Mouse (Mus musculus) CH12.LX (cell line): ENCODE measurements around the gene Glp2r. TPM values are rescaled to one million over a fixed set of nuclear protein-coding genes. Genes with fewer than 3 reads are reported as not detected.

Experiments
- DNase-seq: peaks from one replicate; pipeline ENCODE4 v3.0.0-alpha.2; 2013; ENCODE audit errors: extremely low read depth
- H3K27ac ChIP-seq: 2 replicates; pipeline ENCODE4 v1.5.1; 2012; ENCODE audit warnings: low read depth, mild to moderate bottlenecking, control low read depth, moderate library complexity; ENCODE audit not compliant: insufficient read depth
- H3K27me3 ChIP-seq: replicated peaks from 2 replicates; pipeline ENCODE3; 2012; ENCODE audit warnings: inconsistent platforms
- H3K36me3 ChIP-seq, 2 experiments: replicated peaks in 1 of 2; 2 replicates each; pipeline versions ENCODE3 to v1.6.1; 2012; ENCODE audit warnings: inconsistent platforms in 1 of 2, low read length in 1 of 2, mild to moderate bottlenecking in 1 of 2, mixed read lengths in 1 of 2, moderate library complexity in 1 of 2; ENCODE audit not compliant: control insufficient read depth in 1 of 2, insufficient read depth in 1 of 2
- H3K4me1 ChIP-seq, 2 experiments: 2 replicates each; pipeline ENCODE4 v1.6.1; 2012; ENCODE audit warnings: inconsistent platforms in 1 of 2, moderate library complexity in 1 of 2; ENCODE audit not compliant: insufficient read depth in 2 of 2, control insufficient read depth in 1 of 2
- H3K4me2 ChIP-seq: 2 replicates; pipeline ENCODE4 v1.6.1; 2012; ENCODE audit warnings: low read depth, mild to moderate bottlenecking, control low read depth; ENCODE audit not compliant: poor library complexity, insufficient read depth, severe bottlenecking
- H3K4me3 ChIP-seq, 3 experiments: fragments of 150-350 bp in 1 of 3; sonication (generic) in 1 of 3; replicated peaks in 1 of 3; 2 replicates each; pipeline versions ENCODE3 to v1.5.1; 2011 to 2012; ENCODE audit warnings: low read depth in 2 of 3, low read length in 2 of 3, mild to moderate bottlenecking in 2 of 3, moderate library complexity in 2 of 3, control low read depth in 1 of 3, improper control_type of control experiment in 1 of 3, inconsistent platforms in 1 of 3, mixed read lengths in 1 of 3; ENCODE audit not compliant: poor library complexity in 1 of 3
- H3K79me2 ChIP-seq: replicated peaks from 2 replicates; pipeline ENCODE4 v1.6.1; 2012; ENCODE audit warnings: mild to moderate bottlenecking, moderate library complexity; ENCODE audit not compliant: control insufficient read depth, poor library complexity, insufficient read depth, severe bottlenecking; ENCODE audit errors: extremely low read depth
- H3K9ac ChIP-seq: 2 replicates; pipeline ENCODE4 v1.6.1; 2012; ENCODE audit warnings: low read depth, mild to moderate bottlenecking, control low read depth, moderate library complexity; ENCODE audit not compliant: insufficient read depth
- H3K9me3 ChIP-seq: replicated peaks from 2 replicates; pipeline ENCODE3; 2012; ENCODE audit warnings: low read length, inconsistent platforms, mixed read lengths
- CHD1 ChIP-seq: IDR thresholded peaks from 2 replicates; pipeline ENCODE4 v1.6.1; 2012; ENCODE audit warnings: low read depth, low read length, improper control_type of control experiment, inconsistent platforms
- CHD2 ChIP-seq: IDR thresholded peaks from 2 replicates; pipeline ENCODE4 v1.6.1; 2011; ENCODE audit warnings: low read length, improper control_type of control experiment
- CTCF ChIP-seq, 2 experiments: IDR thresholded peaks in 1 of 2; conservative IDR thresholded peaks in 1 of 2; 2 replicates each; pipeline ENCODE4 v1.5.1; 2011 to 2012; ENCODE audit warnings: low read depth in 2 of 2, low read length in 2 of 2, improper control_type of control experiment in 1 of 2, inconsistent platforms in 1 of 2, mild to moderate bottlenecking in 1 of 2, moderate library complexity in 1 of 2
- E2F4 ChIP-seq: IDR thresholded peaks from 2 replicates; pipeline ENCODE4 v1.6.1; 2011; ENCODE audit warnings: low read depth, low read length, improper control_type of control experiment; ENCODE audit not compliant: insufficient replicate concordance
- EP300 ChIP-seq: IDR thresholded peaks from 2 replicates; pipeline ENCODE4 v1.6.1; 2011; ENCODE audit warnings: low read length, improper control_type of control experiment
- ETS1 ChIP-seq: conservative IDR thresholded peaks from 2 replicates; pipeline ENCODE4 v1.6.1; 2012; ENCODE audit warnings: low read depth, mild to moderate bottlenecking, inconsistent platforms, low read length, improper control_type of control experiment, moderate library complexity
- GABPA ChIP-seq: IDR thresholded peaks from 2 replicates; pipeline ENCODE4 v1.6.1; 2012; ENCODE audit warnings: low read depth, low read length, improper control_type of control experiment, inconsistent platforms; ENCODE audit not compliant: insufficient replicate concordance
- IRF4 ChIP-seq: IDR thresholded peaks from 2 replicates; pipeline ENCODE4 v1.6.1; 2014; ENCODE audit warnings: low read depth, mild to moderate bottlenecking, inconsistent platforms, low read length, improper control_type of control experiment
- MAFK ChIP-seq: IDR thresholded peaks from 2 replicates; pipeline ENCODE4 v1.6.1; 2011; ENCODE audit warnings: low read length, improper control_type of control experiment; ENCODE audit not compliant: insufficient replicate concordance
- MYC ChIP-seq: IDR thresholded peaks from 2 replicates; pipeline ENCODE4 v1.6.1; 2011; ENCODE audit warnings: low read depth, mild to moderate bottlenecking, improper control_type of control experiment, low read length
- NELFE ChIP-seq: IDR thresholded peaks from 2 replicates; pipeline ENCODE4 v1.6.1; 2011; ENCODE audit warnings: low read depth, low read length, improper control_type of control experiment
- PAX5 ChIP-seq: IDR thresholded peaks from 2 replicates; pipeline ENCODE4 v1.6.1; 2012; ENCODE audit warnings: low read length, inconsistent platforms, mixed read lengths
- POLR2A ChIP-seq: IDR thresholded peaks from 2 replicates; pipeline ENCODE4 v1.6.1; 2011; ENCODE audit warnings: low read depth, mild to moderate bottlenecking, improper control_type of control experiment, low read length
- POLR2AphosphoS2 ChIP-seq: IDR thresholded peaks from 2 replicates; pipeline ENCODE4 v1.6.1; 2011; ENCODE audit warnings: low read depth, low read length, improper control_type of control experiment
- RAD21 ChIP-seq: IDR thresholded peaks from 2 replicates; pipeline ENCODE4 v1.6.1; 2011; ENCODE audit warnings: low read depth, mild to moderate bottlenecking, low read length, improper control_type of control experiment, moderate library complexity
- RCOR1 ChIP-seq: conservative IDR thresholded peaks from 2 replicates; pipeline ENCODE4 v1.6.1; 2012; ENCODE audit warnings: low read depth, mild to moderate bottlenecking, inconsistent platforms, low read length, improper control_type of control experiment
- SMC3 ChIP-seq: IDR thresholded peaks from 2 replicates; pipeline ENCODE4 v1.6.1; 2011; ENCODE audit warnings: low read depth, low read length, improper control_type of control experiment
- TBP ChIP-seq: conservative IDR thresholded peaks from 2 replicates; pipeline ENCODE4 v1.6.1; 2011; ENCODE audit warnings: low read depth, low read length, improper control_type of control experiment
- UBTF ChIP-seq: IDR thresholded peaks from 2 replicates; pipeline ENCODE4 v1.6.1; 2012; ENCODE audit warnings: low read depth, mild to moderate bottlenecking, inconsistent platforms, low read length, improper control_type of control experiment, moderate library complexity
- USF2 ChIP-seq: conservative IDR thresholded peaks from 2 replicates; pipeline ENCODE4 v1.6.1; 2011; ENCODE audit warnings: low read depth, low read length, improper control_type of control experiment
- ZC3H11A ChIP-seq: IDR thresholded peaks from 2 replicates; pipeline ENCODE4 v1.6.1; 2012; ENCODE audit warnings: low read depth, mild to moderate bottlenecking, inconsistent platforms, low read length, improper control_type of control experiment
- ZKSCAN1 ChIP-seq: IDR thresholded peaks from 2 replicates; pipeline ENCODE4 v1.6.1; 2012; ENCODE audit warnings: low read depth, inconsistent platforms, low read length, improper control_type of control experiment, borderline replicate concordance
- dilution Hi-C: fragments of 300-500 bp; cut with MboI; formaldehyde crosslinking; loops from 2 replicates; pipeline ENCODE4 v1.14.3; 2020; ENCODE audit warnings: low sequenced_read_pairs; ENCODE audit not compliant: extremely low pct_unique_long_range_greater_than_20kb, extremely low pct_ligation_motif_present
- in situ Hi-C: fragments of 300-500 bp; cut with MboI; formaldehyde crosslinking; loops from 3 replicates; pipeline ENCODE4 v1.14.3; 2019; ENCODE audit warnings: low sequenced_read_pairs, low pct_ligation_motif_present, low pct_unique_long_range_greater_than_20kb, mixed read lengths
- polyA plus RNA-seq: library from polyadenylated mRNA; unstranded; fragments of >175 nt; gene quantifications from 2 replicates; pipeline ENCODE4 v1.2.1, GENCODE M21; 2012; ENCODE audit warnings: low read depth; ENCODE audit not compliant: insufficient read length
- total RNA-seq, 2 experiments: library from RNA; depleted of rRNA; stranded (reverse); fragments of 300-350 nt in 1 of 2; fragments of >200 nt in 1 of 2; gene quantifications; 2 replicates each; pipeline ENCODE4 v1.2.3; 2012 to 2014

The Glp2r gene
- total and polyA plus RNA-seq, 3 experiments: 0.04 to 0.09 (median 0.07) TPM

GRCm38 (mm10) chr11:67721485-67721884 lies 49.5 kb downstream of the Glp2r start:
- in situ Hi-C loops: no loop called here

GRCm38 (mm10) chr11:67715382-67715781 lies 55.6 kb downstream of the Glp2r start:
- no peak overlapping the region for H3K4me2 ChIP-seq
- no peaks in the 10 kb centered on the region for H3K9me3 ChIP-seq
- no peaks in the 10 kb centered on the region for H3K36me3 ChIP-seq
- no peak overlapping the region for H3K27ac ChIP-seq
- dilution Hi-C loops (no loop called here), in situ Hi-C loops (no loop called here)
- H3K9ac ChIP-seq: no peak overlapping the region
- TF ChIP-seq POLR2A: no peak
- TF ChIP-seq POLR2AphosphoS2: no peak
- TF ChIP-seq MAFK: no peak
- no peak for TF ChIP-seq ETS1
- TF ChIP-seq MYC: no peak
- TF ChIP-seq RAD21: no peak
- TF ChIP-seq CHD2: no peak
- no peak for TF ChIP-seq IRF4
- no peak for TF ChIP-seq SMC3
- H3K4me3 ChIP-seq: no peak overlapping the region
- no peaks in the 10 kb centered on the region for H3K79me2 ChIP-seq
- H3K27me3 ChIP-seq: no peaks in the 10 kb centered on the region
- peaks cover 8 to 12% of the 10 kb centered on the region in 2 experiments; a peak in 2 of 4 replicates for H3K4me1 ChIP-seq
- no peak for DNase-seq

More at GRCm38 (mm10) chr11:67721485-67721884, 49.5 kb downstream of the Glp2r start:
- Histone ChIP-seq H3K27ac (no peak overlapping the region), H3K36me3 (no peaks in the 10 kb centered on the region), H3K9ac (no peak overlapping the region), H3K4me1 (peaks cover 23 to 62% of the 10 kb centered on the region in 2 experiments), H3K9me3 (no peaks in the 10 kb centered on the region), H3K4me2 (no peak overlapping the region), H3K4me3 (no peak overlapping the region), H3K79me2 (no peaks in the 10 kb centered on the region), H3K27me3 (no peaks in the 10 kb centered on the region)
- TF ChIP-seq CTCF (conservative IDR thresholded peaks at IDR 0.05 in 1 of 2, IDR thresholded peaks at IDR 0.05 in 1 of 2; ENCODE audit: low read depth in 2 of 2, low read length in 2 of 2) (no peak), RCOR1 (no peak), RAD21 (no peak), ZKSCAN1 (no peak), UBTF (no peak), USF2 (no peak), CHD1 (no peak), GABPA (no peak), NELFE (no peak), TBP (no peak), PAX5 (no peak), ZC3H11A (no peak), MYC (no peak), E2F4 (no peak), EP300 (no peak)
- peak; percentile 38 for DNase-seq
- dilution Hi-C loops: no loop called here
